Mouse (Mus musculus) adrenal gland, adult (tissue): Measurements from ENCODE around the gene Slc13a2.
A peak's percentile ranks its signal among the peaks of the same experiment; 100 is the strongest.

Experiments
- DNase-seq, 2 experiments: peaks; one replicate each; pipeline ENCODE4 v3.0.0; 2022 to 2023; ENCODE audit warnings: low spot score in 1 of 2; ENCODE audit not compliant: inconsistent age in 2 of 2

Gene Slc13a2

GRCm38 (mm10) chr11:78397397-78397796 is 24.6 kb downstream of the Slc13a2 start:
- DNase-seq, result peak; percentile 78 to 92

- DNase-seq, result no peak
Measured at GRCm38 (mm10) chr11:78396950-78397349, 25.1 kb downstream of the Slc13a2 start.

- DNase-seq, result no peak
Measured at GRCm38 (mm10) chr11:78392728-78393127, 29.3 kb downstream of the Slc13a2 start.

- DNase-seq, result no peak
Measured at GRCm38 (mm10) chr11:78386508-78387043, 35.4 kb downstream of the Slc13a2 start, which contains the start of gene Foxn1. Gene Foxn1 (minus strand): TSS chr11:78386558.

GRCm38 (mm10) chr11:78385776-78386175 is 36.2 kb downstream of the Slc13a2 start:
- no peak for DNase-seq

GRCm38 (mm10) chr11:78382701-78383100 is 39.3 kb downstream of the Slc13a2 start:
- no peak for DNase-seq

GRCm38 (mm10) chr11:78382286-78382685 is 39.7 kb downstream of the Slc13a2 start:
- no peak for DNase-seq

GRCm38 (mm10) chr11:78380996-78381395 is 41.0 kb downstream of the Slc13a2 start:
- no peak for DNase-seq

- DNase-seq, result no peak
Measured at GRCm38 (mm10) chr11:78380351-78380750, 41.7 kb downstream of the Slc13a2 start.

GRCm38 (mm10) chr11:78377549-78378159 is 44.4 kb downstream of the Slc13a2 start:
- no peak for DNase-seq

GRCm38 (mm10) chr11:78374147-78374546 is 47.9 kb downstream of the Slc13a2 start:
- DNase-seq, result no peak

- peak; percentile 91 to 94 for DNase-seq
Measured at GRCm38 (mm10) chr11:78372610-78373009, 49.4 kb downstream of the Slc13a2 start.

GRCm38 (mm10) chr11:78372166-78372565 is 49.9 kb downstream of the Slc13a2 start:
- DNase-seq, result peak; percentile 68 to 87

GRCm38 (mm10) chr11:78371711-78372110 is 50.3 kb downstream of the Slc13a2 start:
- peak in 1 of 2 experiments; percentile 52 for DNase-seq

- peak; percentile 46 to 72 for DNase-seq
Measured at GRCm38 (mm10) chr11:78370389-78370788, 51.6 kb downstream of the Slc13a2 start.

GRCm38 (mm10) chr11:78367456-78368225 is 54.4 kb downstream of the Slc13a2 start:
- DNase-seq, result peak; percentile 73 to 76

GRCm38 (mm10) chr11:78364103-78364502 is 57.9 kb downstream of the Slc13a2 start:
- DNase-seq, result peak in 1 of 2 experiments; percentile 44

- DNase-seq, result peak in 1 of 2 experiments; percentile 16
Measured at GRCm38 (mm10) chr11:78363309-78364007, 58.6 kb downstream of the Slc13a2 start.

- no peak for DNase-seq
Measured at GRCm38 (mm10) chr11:78360789-78361131, 61.3 kb downstream of the Slc13a2 start.

- peak; percentile 77 to 92 for DNase-seq
Measured at GRCm38 (mm10) chr11:78360125-78360788, 61.8 kb downstream of the Slc13a2 start.
